28 mouse cellular contexts compared by ENCODE assay signal in the genomic region with DNA sequence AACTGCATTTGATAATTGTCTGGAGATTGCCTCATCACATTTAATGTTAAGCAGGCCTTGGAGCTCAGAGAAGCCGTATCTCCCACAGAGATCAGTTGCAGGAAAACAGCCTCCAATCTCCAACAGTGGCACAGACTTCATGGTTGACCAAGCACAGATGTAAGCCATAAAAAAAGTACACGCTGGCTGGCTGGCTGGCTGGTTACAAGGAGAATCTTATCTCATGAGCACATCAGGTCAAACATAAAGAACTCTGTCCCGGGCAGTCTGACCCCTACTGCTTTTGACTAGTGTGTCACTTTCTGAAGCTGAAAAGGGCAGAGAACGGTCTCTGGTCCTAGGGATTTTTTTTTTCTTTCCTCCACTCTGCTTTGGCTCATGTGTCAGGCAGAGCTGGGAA. TPM values are rescaled to one million over a fixed set of nuclear protein-coding genes. Genes with fewer than 3 reads are reported as not detected.
DNase-seq lines count a peak whose midpoint lies in the region; ATAC-seq lines count a peak whose summit lies in the region.
"Had no signal": no experiment of that assay in that cellular context is flagged by ENCODE, and none has a peak within 500 bp of the region (broad histone marks: within the 10 kb centered on the region; RNA-seq: fewer than 3 reads in every experiment).

No protein-coding gene starts in this region.

- 22% methylated on average over 4 of the region's 4 CpGs for WGBS in kidney, embryonic 16.5 days

- DNase-seq in ovary, adult 18-20 months (ENCODE audit: low spot score): peak; percentile 27
- DNase-seq in ovary, postnatal 10 days (ENCODE audit: low spot score): no peak
- peak; percentile 10 for DNase-seq in embryo, embryonic 11 days
- DNase-seq in kidney, postnatal 4 days: peak; percentile 17 to 33
- DNase-seq in right cerebral cortex, postnatal 14 days: no peak
- DNase-seq in thymus, postnatal 4 days: no peak
- no peak for DNase-seq in thymus, postnatal 10 days (ENCODE audit: low spot score in 2 of 2)
- DNase-seq: adrenal gland, adult 2 months; cerebellum, adult 11-12 months; cerebellum, postnatal 10 days; gastrocnemius, postnatal 10 days; heart, postnatal 10 days; layer of hippocampus, postnatal 36 days; liver, postnatal 0 days; lung, postnatal 14 days; right cerebral cortex, adult 18-20 months; thymus, adult 2 months had no signal

- no peak overlapping the region for H3K4me2 ChIP-seq in kidney, embryonic 16.5 days (replicated peaks; ENCODE audit: low read depth, low read length)
- H3K4me2 ChIP-seq: heart, embryonic 12.5 days; intestine, embryonic 15.5 days; limb, embryonic 12.5 days; liver, embryonic 11.5 days; midbrain, embryonic 12.5 days had no signal

- ATAC-seq in kidney, embryonic 16.5 days (ENCODE audit: low FRiP score, low TSS enrichment): peak; percentile 78
- ATAC-seq: CD4-positive, CD25-positive, alpha-beta regulatory T cell, adult 4 months; forebrain, embryonic 14.5 days; hindbrain, embryonic 16.5 days; intestine, embryonic 15.5 days; liver, postnatal 0 days; Patski had no signal

- no peak overlapping the region for H3K9ac ChIP-seq in kidney, embryonic 16.5 days (replicated peaks; ENCODE audit: low read length)
- H3K9ac ChIP-seq: heart, embryonic 12.5 days; intestine, embryonic 15.5 days; limb, embryonic 12.5 days; liver, postnatal 0 days; midbrain, embryonic 12.5 days had no signal

- no peaks in the 10 kb centered on the region for H3K27me3 ChIP-seq in kidney, embryonic 16.5 days (ENCODE audit: insufficient read depth, low read length)
- H3K27me3 ChIP-seq: heart, embryonic 12.5 days; intestine, embryonic 15.5 days; limb, embryonic 12.5 days; midbrain, embryonic 12.5 days; Patski had no signal

- no peak overlapping the region for H3K4me3 ChIP-seq in kidney, embryonic 16.5 days (ENCODE audit: low read length)
- H3K4me3 ChIP-seq: heart, embryonic 12.5 days; hindbrain, embryonic 10.5 days; intestine, embryonic 15.5 days; limb, embryonic 12.5 days; midbrain, embryonic 12.5 days had no signal

- H3K36me3 ChIP-seq in kidney, embryonic 16.5 days (ENCODE audit: insufficient read depth, low read length): no peaks in the 10 kb centered on the region
- H3K36me3 ChIP-seq: heart, embryonic 12.5 days; hindbrain, embryonic 10.5 days; intestine, embryonic 15.5 days; limb, embryonic 12.5 days; midbrain, embryonic 12.5 days had no signal

- no peaks in the 10 kb centered on the region for H3K9me3 ChIP-seq in kidney, embryonic 16.5 days (ENCODE audit: low read length)
- H3K9me3 ChIP-seq: heart, embryonic 12.5 days; hindbrain, embryonic 10.5 days; intestine, embryonic 15.5 days; limb, embryonic 12.5 days; midbrain, embryonic 12.5 days had no signal

- peaks cover 14% of the 10 kb centered on the region for H3K4me1 ChIP-seq in kidney, embryonic 16.5 days (ENCODE audit: insufficient read depth, low read length)
- H3K4me1 ChIP-seq: heart, embryonic 12.5 days; hindbrain, embryonic 10.5 days; intestine, embryonic 15.5 days; limb, embryonic 12.5 days; midbrain, embryonic 12.5 days had no signal

- H3K27ac ChIP-seq in kidney, embryonic 16.5 days (ENCODE audit: low read length): peak overlapping the region; percentile 54; the same call in 1 of the 2 replicates
- H3K27ac ChIP-seq: hindbrain, embryonic 10.5 days; intestine, embryonic 15.5 days; limb, embryonic 12.5 days; midbrain, embryonic 12.5 days had no signal

RNA-seq across cellular contexts. Expression of gene Esr1, which starts 52.3 kb away (rescaled TPM):
- polyA plus RNA-seq in kidney, embryonic 16.5 days (2015; fragmentation: Nextera tagmentation; extraction: Ambion mirVana): 2.5 and 2.6 TPM in 2 replicates

Comparison
In these comparisons a context has a peak if more than half of its experiments do, and no peak if none do; other contexts are left out.
1. DNase-seq: peak in ovary, adult 18-20 months (single experiment), embryo, embryonic 11 days (single experiment) and kidney, postnatal 4 days (2 of 2); none in ovary, postnatal 10 days (single experiment), right cerebral cortex, postnatal 14 days (single experiment), thymus, postnatal 4 days (single experiment) and thymus, postnatal 10 days (0 of 2).